Mouse (Mus musculus) lung, postnatal 36 days (tissue): ENCODE data around the gene 2310033P09Rik.

Experiments
- DNase-seq: peaks from one replicate; pipeline ENCODE4 v3.0.0; 2022; ENCODE audit warnings: mixed read lengths

Gene 2310033P09Rik

DNA sequence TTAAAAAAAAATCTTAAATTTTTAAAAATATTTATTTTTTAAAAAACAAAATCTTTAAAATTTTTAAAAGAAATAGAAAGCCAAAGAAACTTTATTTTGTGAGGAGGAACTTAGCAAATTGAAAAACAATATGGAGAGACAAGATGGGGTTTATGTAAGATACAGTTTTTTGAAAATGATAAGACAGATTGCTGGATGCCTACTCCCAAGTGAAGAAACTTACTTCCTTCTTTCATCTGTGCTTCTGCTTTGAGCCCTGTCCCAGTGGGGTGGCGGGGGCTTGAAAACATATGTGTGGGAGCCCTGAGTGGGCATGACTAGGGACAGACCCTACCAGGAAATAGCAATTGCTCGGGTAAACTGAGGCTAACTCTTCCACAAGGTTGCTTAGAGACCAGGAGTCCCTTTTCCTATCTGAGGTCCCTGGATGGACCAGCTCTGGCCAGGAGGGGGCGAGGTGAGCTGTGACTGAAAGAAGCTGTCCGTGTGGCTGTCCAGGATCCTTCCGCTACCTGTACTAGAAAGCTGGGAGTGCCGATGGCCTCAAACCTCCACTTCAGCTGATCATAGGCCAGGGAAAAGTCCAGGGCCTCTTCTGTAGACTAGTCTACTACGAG, 22.1 kb downstream of the 2310033P09Rik start:
- peak; percentile 90 for DNase-seq

- no peak for DNase-seq
Measured at GRCm38 (mm10) chr11:59232797-59233196, 24.7 kb downstream of the 2310033P09Rik start.

DNA sequence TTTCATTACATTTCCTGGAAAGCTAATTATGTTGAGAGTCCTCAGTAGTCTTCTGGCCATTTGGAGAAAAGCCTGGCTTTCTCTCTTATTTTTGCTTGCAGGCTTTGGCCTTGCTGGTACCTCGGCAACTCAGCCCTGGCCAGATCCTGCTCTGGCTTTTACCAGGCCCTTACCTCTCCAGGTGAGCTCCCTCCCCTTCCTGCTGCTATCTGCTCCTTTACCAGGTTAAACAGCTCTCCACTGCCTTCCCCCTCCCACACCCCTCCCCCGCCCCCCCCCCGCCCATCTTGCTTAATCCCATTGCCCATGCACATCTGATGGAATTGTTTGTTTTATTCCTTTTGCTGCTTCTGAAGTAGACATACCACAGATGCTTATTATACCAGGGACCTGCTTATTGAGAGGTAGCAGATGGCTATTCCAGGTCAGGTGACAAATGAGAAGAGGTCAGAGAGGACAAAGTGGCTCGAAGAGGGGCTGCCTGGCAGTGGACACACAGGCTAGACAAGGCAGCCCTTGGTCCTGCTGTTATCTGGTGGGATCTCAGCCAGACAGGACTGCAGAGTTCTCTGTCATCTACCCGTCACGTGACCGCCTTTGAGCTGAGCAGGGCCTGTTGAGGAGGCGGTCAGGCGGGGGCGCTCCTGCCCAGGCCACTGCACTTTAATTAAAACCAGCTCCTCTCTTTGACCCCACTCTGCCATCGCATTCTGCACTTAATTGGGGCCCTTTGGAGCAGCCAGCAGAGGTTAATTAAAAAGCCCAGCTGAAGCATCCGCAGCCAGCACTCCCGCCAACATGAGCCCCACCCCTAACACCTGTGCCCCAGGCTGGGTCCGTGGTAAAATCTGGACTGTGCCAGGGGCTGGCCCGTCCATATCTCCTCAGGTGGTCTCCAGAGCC, 30.7 kb downstream of the 2310033P09Rik start:
- DNase-seq: peak; percentile 95

GRCm38 (mm10) chr11:59239428-59239785, 31.3 kb downstream of the 2310033P09Rik start:
- no peak for DNase-seq

GRCm38 (mm10) chr11:59239796-59240195, 31.7 kb downstream of the 2310033P09Rik start:
- no peak for DNase-seq

DNA sequence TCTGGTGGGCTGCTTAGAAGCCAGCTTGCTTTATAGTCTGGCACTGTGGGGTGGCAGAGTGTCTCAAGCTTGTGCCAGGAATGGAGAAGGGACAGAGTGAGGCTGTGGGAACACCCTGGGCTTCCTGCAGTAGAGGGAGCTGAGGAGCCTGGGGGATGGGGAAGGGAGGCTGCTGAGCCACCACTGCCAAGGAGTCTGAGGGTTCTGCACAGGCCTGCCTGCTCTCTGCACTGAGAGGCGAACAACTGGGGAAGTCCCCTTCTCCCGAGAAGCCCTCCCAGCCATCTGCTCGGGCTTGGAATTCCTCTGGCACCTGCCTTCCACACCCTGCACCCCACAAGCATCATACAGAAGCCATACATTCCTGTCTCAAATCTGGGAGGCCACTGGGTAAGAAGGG, 33.7 kb downstream of the 2310033P09Rik start:
- DNase-seq: no peak

GRCm38 (mm10) chr11:59243856-59244255, 35.7 kb downstream of the 2310033P09Rik start:
- no peak for DNase-seq

GRCm38 (mm10) chr11:59248101-59248500, 40.0 kb downstream of the 2310033P09Rik start:
- no peak for DNase-seq

GRCm38 (mm10) chr11:59259647-59260046, 51.5 kb downstream of the 2310033P09Rik start:
- DNase-seq: no peak
